Mouse (Mus musculus): ENCODE results near the gene Rpl13a.

DNA sequence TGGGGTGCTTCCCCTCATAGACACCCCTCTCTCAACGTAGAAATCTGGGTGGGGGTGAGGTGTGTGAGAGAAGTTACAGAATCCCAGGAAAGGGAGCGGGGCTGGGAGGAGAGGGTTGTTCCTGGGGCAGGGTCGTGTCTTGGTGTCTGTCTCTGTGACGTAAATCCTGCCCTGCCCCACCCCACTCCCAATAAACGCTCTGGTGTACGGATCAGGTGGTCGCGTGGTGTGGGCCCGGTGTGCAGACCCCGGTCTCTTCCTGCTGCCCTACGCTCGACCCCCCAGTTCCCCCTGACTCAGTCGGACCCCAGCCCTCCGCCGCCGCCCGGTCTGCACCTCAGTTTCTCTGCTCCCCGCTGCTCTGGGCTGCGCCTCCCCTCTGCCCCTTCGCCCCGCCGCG is 47.4 kb upstream of the Rpl13a start:
- TF ChIP-seq POLR2A (IDR thresholded peaks at IDR 0.05; ENCODE audit: control insufficient read depth, extremely low read depth, insufficient read depth, low read length, poor library complexity), result no peak
- TF ChIP-seq CTCF (IDR thresholded peaks at IDR 0.05; ENCODE audit: borderline replicate concordance, control insufficient read depth, extremely low read depth, insufficient read depth, low read length, poor library complexity), result no peak
